Mouse (Mus musculus) limb, embryonic 14.5 days (tissue): ENCODE data around the gene Dip2b. TPM values are rescaled to one million over a fixed set of nuclear protein-coding genes. Genes with fewer than 3 reads are reported as not detected.

Experiments
- ATAC-seq: fragments of 200-750 bp; cut with Nextera tagmentation; 2 replicates; pipeline ENCODE4 v1.8.0; 2017; ENCODE audit warnings: low read depth, moderate number of reproducible peaks, moderate TSS enrichment; ENCODE audit not compliant: low FRiP score
- DNase-seq: peaks from one replicate; pipeline ENCODE4 v3.0.0-alpha.2; 2015; ENCODE audit warnings: low spot score
- H3K27ac ChIP-seq: fragments of 300-500 bp; sonication (generic); replicated peaks from 2 replicates; pipeline ENCODE4 v1.5.1; 2014; ENCODE audit warnings: low read depth, mild to moderate bottlenecking, low read length, moderate library complexity, mixed read lengths
- H3K27me3 ChIP-seq: fragments of 300-500 bp; sonication (generic); 2 replicates; pipeline ENCODE4 v1.6.1; 2014; ENCODE audit warnings: low read length, mixed read lengths; ENCODE audit not compliant: control insufficient read depth, insufficient read depth
- H3K36me3 ChIP-seq: fragments of 300-500 bp; sonication (generic); 2 replicates; pipeline ENCODE4 v1.6.1; 2014; ENCODE audit warnings: mild to moderate bottlenecking, low read length, moderate library complexity, mixed read lengths; ENCODE audit not compliant: control insufficient read depth, insufficient read depth
- H3K4me1 ChIP-seq: fragments of 300-500 bp; sonication (generic); 2 replicates; pipeline ENCODE4 v1.6.1; 2014; ENCODE audit warnings: antibody characterized with exemption, low read length, mixed read lengths; ENCODE audit not compliant: control insufficient read depth, insufficient read depth
- H3K4me2 ChIP-seq: fragments of 300-500 bp; sonication (generic); replicated peaks from 2 replicates; pipeline ENCODE4 v1.6.1; 2014; ENCODE audit warnings: low read depth, mild to moderate bottlenecking, low read length, moderate library complexity; ENCODE audit not compliant: severe bottlenecking
- H3K4me3 ChIP-seq: fragments of 300-500 bp; sonication (generic); replicated peaks from 2 replicates; pipeline ENCODE4 v1.5.1; 2014; ENCODE audit warnings: low read length
- H3K9ac ChIP-seq: fragments of 300-500 bp; sonication (generic); 2 replicates; pipeline ENCODE4 v1.6.1; 2014; ENCODE audit warnings: mild to moderate bottlenecking, low read depth, low read length, moderate library complexity; ENCODE audit not compliant: severe bottlenecking
- H3K9me3 ChIP-seq: fragments of 300-500 bp; sonication (generic); 2 replicates; pipeline ENCODE4 v1.6.1; 2016; ENCODE audit warnings: low read length; ENCODE audit not compliant: control insufficient read depth
- POLR2A ChIP-seq: fragments of 200-500 bp; IDR thresholded peaks from 2 replicates; pipeline ENCODE4 v1.8.0; 2012; ENCODE audit warnings: inconsistent platforms, mild to moderate bottlenecking, moderate library complexity, borderline replicate concordance; ENCODE audit not compliant: insufficient read depth, insufficient read length; ENCODE audit errors: extremely low read depth
- WGBS: fragments of 180-500 bp; shearing (Covaris S2); extraction: QIAGEN DNeasy Blood & Tissue Kit; methylation state at CpG from one replicate; pipeline ENCODE4 v1.1.7; 2014; 5-methylcytosine and 5-hydroxymethylcytosine counted together
- polyA plus RNA-seq, 2 experiments: library from polyadenylated mRNA; depleted of rRNA in 1 of 2; stranded (reverse) in 1 of 2; unstranded in 1 of 2; fragments of >200 nt; fragmentation: Nextera tagmentation in 1 of 2; extraction: Ambion mirVana in 1 of 2; gene quantifications; 2 replicates each; pipeline versions ENCODE4 v1.2.1 to v1.2.3; 2012 to 2014

Dip2b gene
- polyA plus RNA-seq, 2 experiments: 13.0 to 15.0 TPM

DNA sequence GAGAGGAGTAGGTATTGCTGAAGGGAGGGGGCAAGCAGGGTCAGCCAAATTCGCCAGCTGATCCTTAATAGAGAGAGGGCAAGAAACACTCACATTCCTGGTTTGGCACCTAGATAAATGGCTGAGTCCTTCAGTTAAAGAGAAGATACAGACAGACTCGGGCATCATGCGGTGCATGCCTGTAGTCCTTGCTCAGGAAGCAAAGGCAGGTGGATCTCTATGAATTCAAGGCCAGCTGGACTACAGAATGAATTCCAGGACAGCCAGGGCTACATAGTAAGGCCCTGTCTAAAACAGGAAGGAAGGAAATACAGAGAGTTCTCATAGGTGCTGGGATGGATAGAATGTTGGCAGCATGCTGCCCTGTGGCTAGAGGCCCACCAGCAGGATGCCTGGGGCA lies 128.0 kb downstream of the Dip2b start:
- Histone ChIP-seq H3K4me2 (no peak overlapping the region), H3K4me1 (peaks cover 18% of the 10 kb centered on the region), H3K9me3 (no peaks in the 10 kb centered on the region), H3K9ac (no peak overlapping the region), H3K27ac (peak overlapping the region; percentile 85; the same call in 1 of the 2 replicates), H3K27me3 (no peaks in the 10 kb centered on the region), H3K4me3 (no peak overlapping the region), H3K36me3 (peaks cover 49% of the 10 kb centered on the region)
- ATAC-seq: no peak
- no peak for TF ChIP-seq POLR2A
- no peak for DNase-seq
- WGBS: 78% methylated on average over 3 of the region's 3 CpGs

- peaks cover 49% of the 10 kb centered on the region for H3K36me3 ChIP-seq
- no peak overlapping the region for H3K4me3 ChIP-seq
- peak; percentile 60; the same call in 1 of the 2 replicates for ATAC-seq
- TF ChIP-seq POLR2A: no peak
- no peaks in the 10 kb centered on the region for H3K9me3 ChIP-seq
- WGBS: 69% methylated on average over 6 of the region's 6 CpGs
- no peak overlapping the region for H3K4me2 ChIP-seq
- H3K27ac ChIP-seq: peak overlapping the region; percentile 85
- H3K4me1 ChIP-seq: peaks cover 18% of the 10 kb centered on the region
- H3K27me3 ChIP-seq: no peaks in the 10 kb centered on the region
- no peak overlapping the region for H3K9ac ChIP-seq
- DNase-seq: peak; percentile 71
Measured at GRCm38 (mm10) chr15:100167791-100168190, 129.3 kb downstream of the Dip2b start.

GRCm38 (mm10) chr15:100168191-100168606 lies 129.7 kb downstream of the Dip2b start:
- ATAC-seq (peak; percentile 50), DNase-seq (peak; percentile 82)
- Histone ChIP-seq H3K27me3 (no peaks in the 10 kb centered on the region), H3K4me1 (peaks cover 18% of the 10 kb centered on the region), H3K9ac (no peak overlapping the region), H3K9me3 (no peaks in the 10 kb centered on the region), H3K27ac (peak overlapping the region; percentile 85), H3K4me3 (no peak overlapping the region), H3K36me3 (peaks cover 51% of the 10 kb centered on the region), H3K4me2 (no peak overlapping the region)
- WGBS: 41% methylated on average over 8 of the region's 8 CpGs
- no peak for TF ChIP-seq POLR2A

DNA sequence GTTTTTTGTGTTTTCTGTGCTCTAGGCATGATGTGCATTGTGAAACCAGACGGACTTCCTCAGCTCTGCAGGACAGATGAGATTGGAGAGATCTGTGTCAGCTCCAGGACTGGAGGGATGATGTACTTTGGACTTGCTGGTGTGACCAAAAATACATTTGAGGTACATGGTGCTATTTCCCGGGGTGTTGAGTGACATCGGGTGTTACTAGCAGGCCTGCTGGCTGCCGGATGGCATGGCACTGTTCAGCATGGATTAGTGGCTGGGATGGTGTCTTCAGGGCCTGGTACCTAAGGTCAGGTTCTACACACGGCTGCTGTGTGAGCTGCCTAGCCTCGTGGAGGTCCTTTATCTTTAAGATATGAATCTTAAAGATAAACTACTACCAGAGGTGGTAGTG lies 136.7 kb downstream of the Dip2b start:
- WGBS: 87% methylated on average over 6 of the region's 6 CpGs
- Histone ChIP-seq H3K36me3 (peaks cover 62% of the 10 kb centered on the region), H3K27me3 (no peaks in the 10 kb centered on the region), H3K4me3 (no peak overlapping the region), H3K4me2 (no peak overlapping the region), H3K9me3 (no peaks in the 10 kb centered on the region), H3K4me1 (no peaks in the 10 kb centered on the region), H3K9ac (no peak overlapping the region), H3K27ac (no peak overlapping the region)
- DNase-seq: no peak
- no peak for ATAC-seq
- no peak for TF ChIP-seq POLR2A

GRCm38 (mm10) chr15:100177167-100177566 lies 138.7 kb downstream of the Dip2b start:
- 93% methylated on average over 3 of the region's 3 CpGs for WGBS
- no peaks in the 10 kb centered on the region for H3K27me3 ChIP-seq
- no peak overlapping the region for H3K27ac ChIP-seq
- no peak overlapping the region for H3K4me3 ChIP-seq
- peaks cover 60% of the 10 kb centered on the region for H3K36me3 ChIP-seq
- H3K9ac ChIP-seq: no peak overlapping the region
- DNase-seq: no peak
- no peaks in the 10 kb centered on the region for H3K4me1 ChIP-seq
- no peak for ATAC-seq
- no peaks in the 10 kb centered on the region for H3K9me3 ChIP-seq
- no peak overlapping the region for H3K4me2 ChIP-seq
- TF ChIP-seq POLR2A: no peak

DNA sequence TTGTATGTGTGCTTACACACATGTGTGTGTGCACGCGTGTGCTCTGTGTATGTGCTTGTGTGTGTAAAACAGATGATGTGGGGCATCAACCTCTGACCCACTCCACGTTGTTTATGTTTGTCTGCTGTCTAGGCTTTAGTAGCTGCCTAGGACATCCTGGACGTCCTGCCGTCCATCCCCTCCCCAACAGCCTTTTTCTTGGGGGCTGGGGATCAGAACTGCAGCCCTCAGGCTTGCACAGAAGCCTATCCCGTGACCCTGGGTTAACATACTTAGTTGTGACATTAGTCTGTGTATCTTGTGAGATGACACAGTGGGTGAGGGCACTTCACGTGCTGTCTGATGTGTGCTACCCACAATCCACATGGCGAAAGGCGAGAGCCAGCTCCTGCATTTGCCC lies 139.1 kb downstream of the Dip2b start:
- H3K27ac ChIP-seq: no peak overlapping the region

More for the DNA sequence above, 139.1 kb downstream of the Dip2b start:
- peaks cover 56% of the 10 kb centered on the region for H3K36me3 ChIP-seq
- ATAC-seq (no peak), DNase-seq (no peak)
- no peak for TF ChIP-seq POLR2A
- no peaks in the 10 kb centered on the region for H3K9me3 ChIP-seq
- H3K4me1 ChIP-seq: no peaks in the 10 kb centered on the region
- H3K4me2 ChIP-seq: no peak overlapping the region
- H3K9ac ChIP-seq: no peak overlapping the region
- no peaks in the 10 kb centered on the region for H3K27me3 ChIP-seq
- WGBS: 86% methylated on average over 9 of the region's 9 CpGs
- H3K4me3 ChIP-seq: no peak overlapping the region
